Mouse (Mus musculus) stomach, embryonic 16.5 days (tissue): ENCODE measurements around the gene Ppp1r36. TPM values are rescaled to one million over a fixed set of nuclear protein-coding genes. Genes with fewer than 3 reads are reported as not detected.
A peak's percentile ranks its signal among the peaks of the same experiment; 100 is the strongest.

Source experiments
- ATAC-seq: fragments of 200-750 bp; cut with Nextera tagmentation; 2 replicates; pipeline ENCODE4 v1.8.0; 2017; ENCODE audit warnings: moderate number of reproducible peaks, moderate TSS enrichment; ENCODE audit not compliant: insufficient read depth, low FRiP score
- H3K27ac ChIP-seq: fragments of 300-500 bp; sonication (generic); 2 replicates; pipeline ENCODE4 v1.5.1; 2014; ENCODE audit warnings: low read length
- H3K27me3 ChIP-seq: fragments of 300-500 bp; sonication (generic); 2 replicates; pipeline ENCODE4 v1.6.1; 2014; ENCODE audit warnings: low read length, control low read depth, mixed read lengths; ENCODE audit not compliant: control insufficient read depth, insufficient read depth
- H3K36me3 ChIP-seq: fragments of 300-500 bp; sonication (generic); 2 replicates; pipeline ENCODE4 v1.6.1; 2014; ENCODE audit warnings: low read length; ENCODE audit not compliant: control insufficient read depth, insufficient read depth
- H3K4me1 ChIP-seq: fragments of 300-500 bp; sonication (generic); 2 replicates; pipeline ENCODE4 v1.6.1; 2014; ENCODE audit warnings: low read length, control low read depth, mixed read lengths; ENCODE audit not compliant: control insufficient read depth, insufficient read depth
- H3K4me2 ChIP-seq: fragments of 300-500 bp; sonication (generic); 2 replicates; pipeline ENCODE4 v1.6.1; 2014; ENCODE audit warnings: low read depth, low read length, mixed read lengths
- H3K4me3 ChIP-seq: fragments of 300-500 bp; sonication (generic); replicated peaks from 2 replicates; pipeline ENCODE4 v1.5.1; 2014; ENCODE audit warnings: mild to moderate bottlenecking, low read length
- H3K9ac ChIP-seq: fragments of 300-500 bp; sonication (generic); 2 replicates; pipeline ENCODE4 v1.6.1; 2014; ENCODE audit warnings: low read length
- H3K9me3 ChIP-seq: fragments of 300-500 bp; sonication (generic); replicated peaks from 2 replicates; pipeline ENCODE4 v1.6.1; 2016; ENCODE audit warnings: low read length, control low read depth; ENCODE audit not compliant: control insufficient read depth
- WGBS: fragments of 180-500 bp; shearing (Covaris S2); extraction: QIAGEN DNeasy Blood & Tissue Kit; methylation state at CpG from one replicate; pipeline ENCODE4 v1.1.7; 2014; 5-methylcytosine and 5-hydroxymethylcytosine counted together
- polyA plus RNA-seq: library from polyadenylated mRNA; unstranded; fragments of >200 nt; fragmentation: Nextera tagmentation; extraction: Ambion mirVana; gene quantifications from 2 replicates; pipeline ENCODE4 v1.2.1, GENCODE M21; 2015

Ppp1r36 gene
- polyA plus RNA-seq, 1 experiment from 2014 or later: 3.2 TPM

GRCm38 (mm10) chr12:76372881-76373818, 44.2 kb upstream of the Ppp1r36 start:
- no peak for ATAC-seq
- Histone ChIP-seq H3K4me1 (peaks cover 21% of the 10 kb centered on the region), H3K27ac (no peak overlapping the region), H3K4me2 (peak overlapping the region; percentile 80; the same call in 1 of the 2 replicates), H3K36me3 (no peaks in the 10 kb centered on the region), H3K4me3 (no peak overlapping the region), H3K9me3 (no peaks in the 10 kb centered on the region), H3K27me3 (no peaks in the 10 kb centered on the region), H3K9ac (peak overlapping the region; percentile 11; the same call in 1 of the 2 replicates)
- 76% methylated on average over 5 of the region's 7 CpGs for WGBS

GRCm38 (mm10) chr12:76373991-76374390, 43.3 kb upstream of the Ppp1r36 start:
- no peak for ATAC-seq
- 65% methylated on average over 6 of the region's 6 CpGs for whole genome bisulfite sequencing
- no peak overlapping the region for H3K4me3 ChIP-seq
- H3K36me3 ChIP-seq: no peaks in the 10 kb centered on the region
- H3K27me3 ChIP-seq: no peaks in the 10 kb centered on the region
- no peak overlapping the region for H3K4me2 ChIP-seq
- no peak overlapping the region for H3K27ac ChIP-seq
- no peak overlapping the region for H3K9ac ChIP-seq
- peaks cover 19% of the 10 kb centered on the region for H3K4me1 ChIP-seq
- no peaks in the 10 kb centered on the region for H3K9me3 ChIP-seq

DNA sequence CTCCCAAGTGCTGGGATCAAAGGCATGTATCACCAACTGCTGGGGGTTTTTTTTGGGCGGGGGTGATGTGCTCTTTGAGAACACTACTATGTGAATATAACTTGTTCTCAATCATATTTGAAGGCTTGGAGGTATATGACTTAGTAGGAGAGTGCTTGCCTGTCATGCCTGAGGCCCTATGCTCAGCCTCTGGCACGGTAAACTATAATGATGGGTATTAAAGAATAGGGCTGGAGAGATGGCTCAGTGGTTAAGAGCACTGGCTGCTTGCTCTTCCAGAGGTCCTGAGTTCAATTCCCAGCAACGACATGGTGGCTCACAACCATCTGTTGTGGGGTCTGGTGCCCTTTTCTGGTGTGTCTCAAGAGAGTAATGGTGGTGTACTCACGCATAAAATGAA, 42.4 kb upstream of the Ppp1r36 start:
- Histone ChIP-seq H3K27ac (no peak overlapping the region), H3K9ac (no peak overlapping the region), H3K36me3 (no peaks in the 10 kb centered on the region), H3K27me3 (no peaks in the 10 kb centered on the region), H3K4me1 (peaks cover 19% of the 10 kb centered on the region), H3K4me2 (no peak overlapping the region), H3K4me3 (no peak overlapping the region), H3K9me3 (no peaks in the 10 kb centered on the region)
- no peak for ATAC-seq
- 74% methylated on average over 4 of the region's 4 CpGs for WGBS

DNA sequence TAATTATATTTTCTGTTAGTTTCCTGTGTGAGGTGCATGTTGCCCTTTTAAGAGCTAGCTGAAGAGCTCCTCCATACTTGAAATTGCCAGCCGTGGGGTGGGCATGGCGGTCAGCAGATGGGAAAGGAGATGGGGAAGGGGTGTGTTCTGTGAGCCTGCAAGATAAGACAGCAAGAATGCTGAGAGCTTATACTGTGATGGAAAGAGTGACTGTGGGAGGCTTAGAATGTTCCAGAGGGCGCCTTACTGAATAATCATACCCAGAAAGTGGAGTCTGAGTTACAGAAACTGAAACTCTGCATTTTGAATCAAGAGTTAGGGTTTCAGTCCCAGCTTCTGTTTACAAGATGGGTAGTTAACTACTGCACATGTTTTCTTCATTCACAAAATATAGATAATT, 41.8 kb upstream of the Ppp1r36 start:
- no peak overlapping the region for H3K27ac ChIP-seq
- no peaks in the 10 kb centered on the region for H3K9me3 ChIP-seq
- ATAC-seq: no peak
- H3K27me3 ChIP-seq: no peaks in the 10 kb centered on the region
- 72% methylated on average over 3 of the region's 3 CpGs for WGBS
- H3K4me2 ChIP-seq: no peak overlapping the region
- no peaks in the 10 kb centered on the region for H3K36me3 ChIP-seq
- H3K4me3 ChIP-seq: no peak overlapping the region
- peaks cover 19% of the 10 kb centered on the region for H3K4me1 ChIP-seq
- no peak overlapping the region for H3K9ac ChIP-seq

- Histone ChIP-seq H3K27ac (no peak overlapping the region), H3K4me1 (peaks cover 18% of the 10 kb centered on the region), H3K9me3 (no peaks in the 10 kb centered on the region), H3K36me3 (no peaks in the 10 kb centered on the region), H3K9ac (no peak overlapping the region), H3K4me3 (no peak overlapping the region), H3K27me3 (no peaks in the 10 kb centered on the region), H3K4me2 (no peak overlapping the region)
- 47% methylated on average over 7 of the region's 7 CpGs for WGBS
- no peak for ATAC-seq
These were observed 40.7 kb upstream of the Ppp1r36 start for GRCm38 (mm10) chr12:76376649-76377048.

DNA sequence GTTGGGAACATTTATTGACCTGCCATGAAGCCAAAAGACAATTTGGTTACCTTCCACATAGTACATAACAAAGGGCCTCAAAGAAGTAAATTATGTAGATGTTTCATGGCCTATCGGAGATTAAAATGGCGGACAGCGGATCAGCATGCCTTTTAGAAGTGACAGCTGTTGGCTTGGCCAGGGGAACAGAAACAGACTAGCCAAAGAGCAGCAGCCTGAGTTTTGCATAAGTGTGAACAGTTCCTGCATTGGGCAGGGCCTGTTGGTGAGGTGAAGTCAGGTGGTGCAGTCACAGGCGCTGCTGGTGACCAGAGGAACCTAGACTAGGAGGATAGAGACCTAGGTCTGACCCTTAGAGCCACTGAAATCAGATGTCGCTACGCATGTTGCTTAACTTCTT, 40.3 kb upstream of the Ppp1r36 start:
- no peaks in the 10 kb centered on the region for H3K9me3 ChIP-seq
- no peaks in the 10 kb centered on the region for H3K36me3 ChIP-seq
- no peak overlapping the region for H3K4me3 ChIP-seq
- ATAC-seq: no peak
- no peaks in the 10 kb centered on the region for H3K27me3 ChIP-seq
- 94% methylated on average over 6 of the region's 6 CpGs for WGBS
- no peak overlapping the region for H3K27ac ChIP-seq
- H3K4me2 ChIP-seq: no peak overlapping the region
- H3K4me1 ChIP-seq: peaks cover 14% of the 10 kb centered on the region
- no peak overlapping the region for H3K9ac ChIP-seq

- no peaks in the 10 kb centered on the region for H3K27me3 ChIP-seq
- H3K4me3 ChIP-seq: no peak overlapping the region
- H3K4me1 ChIP-seq: peaks cover 7% of the 10 kb centered on the region
- 85% methylated on average over 3 of the region's 3 CpGs for WGBS
- H3K9me3 ChIP-seq: no peaks in the 10 kb centered on the region
- no peak overlapping the region for H3K4me2 ChIP-seq
- no peaks in the 10 kb centered on the region for H3K36me3 ChIP-seq
- no peak overlapping the region for H3K9ac ChIP-seq
- no peak for ATAC-seq
- no peak overlapping the region for H3K27ac ChIP-seq
These were observed 39.6 kb upstream of the Ppp1r36 start for GRCm38 (mm10) chr12:76377726-76378125.

DNA sequence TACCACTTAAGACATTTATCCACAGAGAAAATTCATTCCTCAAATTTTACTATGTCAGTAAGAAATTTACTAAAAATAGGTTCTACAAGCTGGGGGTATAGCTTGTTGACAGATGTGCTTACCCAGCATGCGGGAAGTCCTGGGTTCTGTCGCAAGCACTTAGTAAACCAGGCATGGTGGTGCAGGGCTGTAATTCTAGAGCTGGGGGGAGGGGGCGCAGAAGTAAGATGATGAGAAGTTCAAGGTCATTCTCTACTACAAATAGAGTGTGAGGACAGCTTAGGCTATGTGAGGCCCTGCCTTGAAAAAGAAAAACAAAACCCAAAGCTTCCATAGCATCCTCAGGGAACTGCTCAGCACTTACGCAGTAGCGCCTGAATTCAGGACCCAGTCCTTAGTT, 38.8 kb upstream of the Ppp1r36 start:
- H3K4me3 ChIP-seq: no peak overlapping the region
- H3K27ac ChIP-seq: no peak overlapping the region
- WGBS: 77% methylated on average over 5 of the region's 5 CpGs
- no peak overlapping the region for H3K9ac ChIP-seq
- H3K4me1 ChIP-seq: peaks cover 3% of the 10 kb centered on the region
- no peaks in the 10 kb centered on the region for H3K9me3 ChIP-seq
- ATAC-seq: no peak
- no peaks in the 10 kb centered on the region for H3K36me3 ChIP-seq
- H3K4me2 ChIP-seq: no peak overlapping the region
- H3K27me3 ChIP-seq: no peaks in the 10 kb centered on the region

- H3K4me2 ChIP-seq: no peak overlapping the region
- WGBS: 63% methylated on average over 7 of the region's 7 CpGs
- no peaks in the 10 kb centered on the region for H3K36me3 ChIP-seq
- H3K9me3 ChIP-seq: no peaks in the 10 kb centered on the region
- ATAC-seq: no peak
- no peak overlapping the region for H3K4me3 ChIP-seq
- H3K27ac ChIP-seq: no peak overlapping the region
- H3K9ac ChIP-seq: no peak overlapping the region
- peaks cover 3% of the 10 kb centered on the region; the same call in 1 of the 2 replicates for H3K4me1 ChIP-seq
- no peaks in the 10 kb centered on the region for H3K27me3 ChIP-seq
These were observed 37.2 kb upstream of the Ppp1r36 start for GRCm38 (mm10) chr12:76380151-76380550.
